Mouse (Mus musculus) myocyte (in vitro differentiated cells): ENCODE measurements around the gene I830077J02Rik.

Experiments used
- CEBPB ChIP-seq: IDR thresholded peaks from 2 replicates; pipeline ENCODE4 v1.6.1; 2011; ENCODE audit warnings: mild to moderate bottlenecking, moderate library complexity; ENCODE audit not compliant: poor library complexity, insufficient read depth, severe bottlenecking
- E2F4 ChIP-seq: IDR thresholded peaks from one replicate; pipeline ENCODE4 v1.6.1; 2011; ENCODE audit warnings: mild to moderate bottlenecking, control low read depth, moderate library complexity; ENCODE audit not compliant: insufficient read depth
- MAX ChIP-seq: IDR thresholded peaks from one replicate; pipeline ENCODE4 v1.6.1; 2011; ENCODE audit warnings: low read depth, mild to moderate bottlenecking, control low read depth
- MYOD1 ChIP-seq, 3 experiments: IDR thresholded peaks; one replicate each; pipeline ENCODE4 v1.6.1; 2011; ENCODE audit warnings: control low read depth in 2 of 3, low read depth in 2 of 3, mild to moderate bottlenecking in 2 of 3, moderate library complexity in 1 of 3; ENCODE audit not compliant: insufficient read length in 2 of 3, control insufficient read depth in 1 of 3
- MYOG ChIP-seq, 3 experiments: IDR thresholded peaks; one replicate each; pipeline ENCODE4 v1.6.1; 2011; ENCODE audit warnings: control low read depth in 2 of 3, low read depth in 2 of 3, mild to moderate bottlenecking in 2 of 3; ENCODE audit not compliant: insufficient read length in 2 of 3, control insufficient read depth in 1 of 3, insufficient read depth in 1 of 3
- POLR2A ChIP-seq: IDR thresholded peaks from one replicate; pipeline ENCODE4 v1.6.1; 2011; ENCODE audit warnings: low read depth, mild to moderate bottlenecking, control low read depth, moderate library complexity; ENCODE audit not compliant: insufficient read length
- POLR2AphosphoS2 ChIP-seq: IDR thresholded peaks from one replicate; pipeline ENCODE4 v1.6.1; 2011; ENCODE audit warnings: low read depth, control low read depth; ENCODE audit not compliant: insufficient read length
- SRF ChIP-seq: IDR thresholded peaks from one replicate; pipeline ENCODE4 v1.6.1; 2011; ENCODE audit warnings: low read depth; ENCODE audit not compliant: control insufficient read depth, insufficient read length
- TCF12 ChIP-seq: IDR thresholded peaks from one replicate; pipeline ENCODE4 v1.6.1; 2011; ENCODE audit warnings: mild to moderate bottlenecking, control low read depth; ENCODE audit not compliant: poor library complexity, insufficient read depth, severe bottlenecking
- USF1 ChIP-seq: IDR thresholded peaks from one replicate; pipeline ENCODE4 v1.6.1; 2011; ENCODE audit warnings: low read depth, mild to moderate bottlenecking, control low read depth, moderate library complexity

DNA sequence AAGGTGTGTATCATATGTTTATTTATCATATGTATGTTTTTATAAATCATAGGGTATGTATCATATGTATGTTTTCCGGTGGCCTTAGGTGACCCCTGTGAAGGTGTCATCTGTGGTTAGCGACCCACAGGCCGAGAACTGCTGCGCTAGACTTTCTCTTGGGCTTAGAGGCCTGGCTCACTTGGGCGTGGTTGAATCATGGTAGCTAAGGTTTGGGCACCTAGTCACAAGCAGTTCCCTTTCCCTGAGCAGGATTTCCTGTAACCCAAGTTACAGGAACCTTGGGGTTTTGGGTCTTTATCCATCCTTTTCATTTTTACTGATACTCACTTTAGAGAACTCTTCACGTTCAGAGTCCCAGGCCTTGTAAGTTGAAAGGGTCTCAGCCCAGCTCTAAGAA lies 32.2 kb downstream of the I830077J02Rik start:
- TF ChIP-seq MYOD1 (IDR thresholded peaks at IDR 0.05; ENCODE audit: control insufficient read depth in 1 of 3, insufficient read length in 2 of 3, low read depth in 2 of 3) (no peak), CEBPB (no peak), POLR2A (no peak), POLR2AphosphoS2 (no peak), SRF (no peak), E2F4 (no peak), MAX (no peak), USF1 (no peak), TCF12 (no peak), MYOG (IDR thresholded peaks at IDR 0.05; ENCODE audit: control insufficient read depth in 1 of 3, insufficient read depth in 1 of 3, insufficient read length in 2 of 3, low read depth in 2 of 3) (no peak)
